ENCODE assay signal across 9 mouse cellular contexts in the genomic region with DNA sequence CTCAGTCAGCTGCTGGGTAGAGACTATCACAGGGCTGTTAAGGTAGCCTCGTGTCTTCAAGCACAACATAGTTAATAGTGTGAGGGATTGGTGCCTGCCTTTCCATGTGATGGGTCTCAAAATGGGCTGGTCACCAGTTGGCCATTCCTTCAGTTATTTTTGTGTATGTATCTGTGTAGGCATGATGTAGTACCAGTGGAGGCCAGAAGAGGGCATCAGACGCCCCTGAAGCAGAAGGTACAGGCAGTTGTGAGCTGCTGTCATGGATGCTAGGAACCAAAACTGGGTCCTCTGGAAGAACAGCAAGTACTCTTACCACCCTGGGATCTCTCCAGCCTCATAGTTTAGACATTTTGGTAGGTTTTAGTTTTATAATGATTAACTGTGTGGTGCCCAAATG.
DNase-seq lines count a peak whose midpoint lies in the region; ATAC-seq and TF ChIP-seq lines count a peak whose summit lies in the region.
"Had no signal": no experiment of that assay in that cellular context is flagged by ENCODE, and none has a peak within 500 bp of the region (broad histone marks: within the 10 kb centered on the region; RNA-seq: fewer than 3 reads in every experiment).

No protein-coding gene starts in this region.

- no peaks in the 10 kb centered on the region for H3K4me1 ChIP-seq in liver, embryonic 12.5 days
- H3K4me1 ChIP-seq in hindbrain, embryonic 10.5 days (replicated peaks), result no peaks in the 10 kb centered on the region

- H3K9me3 ChIP-seq in liver, embryonic 12.5 days (replicated peaks), result no peaks in the 10 kb centered on the region
- no peaks in the 10 kb centered on the region for H3K9me3 ChIP-seq in hindbrain, embryonic 10.5 days

- ATAC-seq in liver, embryonic 12.5 days, result no peak
- ATAC-seq: inflammation-experienced regulatory T-cells, adult 6 months had no signal

- no peak overlapping the region for H3K27ac ChIP-seq in liver, embryonic 12.5 days
- H3K27ac ChIP-seq in hindbrain, embryonic 10.5 days, result no peak overlapping the region

- DNase-seq in liver (peak; percentile 12), ES-CJ7 (ENCODE audit: low read depth, low spot score) (peak; percentile 62)
- no peak for DNase-seq in brain, embryonic 14.5 days (ENCODE audit: low read depth)
- DNase-seq in testis, postnatal 10 days (ENCODE audit: low spot score), result peak; percentile 44
- no peak for DNase-seq in hindbrain, embryonic 10.5 days (ENCODE audit: low spot score)
- DNase-seq in Muller cell, postnatal 12 days (ENCODE audit: inconsistent ontology term), result no peak
- DNase-seq: right cerebral cortex, adult 18-20 months had no signal

- TF ChIP-seq CTCF in brain, embryonic 14.5 days (IDR thresholded peaks at IDR 0.05; ENCODE audit: borderline replicate concordance, extremely low read depth, insufficient read depth, insufficient read length), result peak; percentile 53; the same call in 1 of the 2 replicates

- no peaks in the 10 kb centered on the region for H3K27me3 ChIP-seq in liver, embryonic 12.5 days (replicated peaks)
- peaks cover 3% of the 10 kb centered on the region; the same call in 1 of the 2 replicates for H3K27me3 ChIP-seq in hindbrain, embryonic 10.5 days (ENCODE audit: insufficient read depth, poor library complexity, severe bottlenecking)

- H3K9ac ChIP-seq in liver, embryonic 12.5 days, result no peak overlapping the region

- no peak for TF ChIP-seq POLR2A in brain, embryonic 14.5 days (IDR thresholded peaks at IDR 0.05; ENCODE audit: borderline replicate concordance, extremely low read depth, insufficient read depth, insufficient read length, poor library complexity, severe bottlenecking)

- no peak overlapping the region for H3K4me3 ChIP-seq in liver, embryonic 12.5 days
- no peak overlapping the region for H3K4me3 ChIP-seq in hindbrain, embryonic 10.5 days

- H3K4me2 ChIP-seq in liver, embryonic 12.5 days, result no peak overlapping the region

- H3K36me3 ChIP-seq in liver, embryonic 12.5 days, result no peaks in the 10 kb centered on the region
- H3K36me3 ChIP-seq in hindbrain, embryonic 10.5 days, result no peaks in the 10 kb centered on the region

- 41% methylated on average over 2 of the region's 2 CpGs for WGBS in liver, embryonic 12.5 days (ENCODE audit: insufficient replicate concordance)
- WGBS in hindbrain, embryonic 10.5 days, result 64% methylated on average over 2 of the region's 2 CpGs

Comparison
In these comparisons a context has a peak if more than half of its experiments do, and no peak if none do; other contexts are left out.
1. DNase-seq: peak in liver (single experiment), ES-CJ7 (single experiment) and testis, postnatal 10 days (single experiment); none in brain, embryonic 14.5 days (single experiment), hindbrain, embryonic 10.5 days (single experiment) and Muller cell, postnatal 12 days (single experiment).